Mouse (Mus musculus) mammary gland, adult 2 months (tissue): Measurements from ENCODE around the gene Arid1b. TPM values are rescaled to one million over a fixed set of nuclear protein-coding genes. Genes with fewer than 3 reads are reported as not detected.

ENCODE experiments used
- polyA plus RNA-seq: library from polyadenylated mRNA; depleted of rRNA; stranded (reverse); fragments of >200 nt; gene quantifications from 2 replicates; pipeline ENCODE4 v1.2.3, GENCODE M21; 2012; ENCODE audit warnings: low replicate concordance; rRNA removed

Arid1b gene
- polyA plus RNA-seq: 23.2 and 122 TPM in 2 replicates

GRCm38 (mm10) chr17:4993840-4994503 is at the start of gene Arid1b:
Gene Arid1b (plus strand): TSS chr17:4994332.

